Mouse (Mus musculus): ENCODE measurements around the gene Rab7b.
A peak's percentile ranks its signal among the peaks of the same experiment; 100 is the strongest.

Rab7b gene

GRCm38 (mm10) chr1:131695308-131695707 lies 6.8 kb downstream of the Rab7b start:
- no peak for DNase-seq (ENCODE audit: low read depth in 2 of 2, low spot score in 2 of 2)

GRCm38 (mm10) chr1:131696325-131696724 lies 7.8 kb downstream of the Rab7b start:
- no peak for DNase-seq (ENCODE audit: low read depth in 2 of 2, low spot score in 2 of 2)

- DNase-seq (ENCODE audit: low read depth in 2 of 2, low spot score in 2 of 2), result no peak
Measured at GRCm38 (mm10) chr1:131698770-131699169, 10.3 kb downstream of the Rab7b start.

- no peak for DNase-seq (ENCODE audit: low read depth in 2 of 2, low spot score in 2 of 2)
Measured at GRCm38 (mm10) chr1:131699642-131700041, 11.1 kb downstream of the Rab7b start.

GRCm38 (mm10) chr1:131700447-131700846 lies 12.0 kb downstream of the Rab7b start:
- DNase-seq (ENCODE audit: low read depth in 2 of 2, low spot score in 2 of 2), result no peak

DNA sequence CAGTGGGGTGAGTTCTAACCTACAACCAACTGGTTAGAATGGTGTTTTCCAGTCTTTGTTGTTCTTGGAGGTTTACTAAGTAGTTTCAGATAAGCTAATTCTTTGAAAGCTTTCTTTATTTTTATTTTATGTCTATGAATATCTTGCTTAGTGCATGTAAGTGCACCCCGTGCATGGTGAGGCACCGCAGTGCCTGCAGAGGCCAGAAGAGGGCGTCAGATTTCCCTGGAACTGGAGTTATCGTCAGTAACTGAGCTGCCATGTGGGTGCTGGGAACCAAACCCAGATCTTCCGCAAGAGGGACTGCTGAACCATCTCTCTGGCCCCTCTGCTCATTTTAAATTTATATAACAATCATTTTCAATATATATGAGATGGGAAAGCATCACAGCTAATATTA lies 12.9 kb downstream of the Rab7b start:
- DNase-seq (ENCODE audit: low read depth in 2 of 2, low spot score in 2 of 2), result no peak

- no peak for DNase-seq (ENCODE audit: low read depth in 2 of 2, low spot score in 2 of 2)
Measured at GRCm38 (mm10) chr1:131702094-131702766, 13.7 kb downstream of the Rab7b start.

DNA sequence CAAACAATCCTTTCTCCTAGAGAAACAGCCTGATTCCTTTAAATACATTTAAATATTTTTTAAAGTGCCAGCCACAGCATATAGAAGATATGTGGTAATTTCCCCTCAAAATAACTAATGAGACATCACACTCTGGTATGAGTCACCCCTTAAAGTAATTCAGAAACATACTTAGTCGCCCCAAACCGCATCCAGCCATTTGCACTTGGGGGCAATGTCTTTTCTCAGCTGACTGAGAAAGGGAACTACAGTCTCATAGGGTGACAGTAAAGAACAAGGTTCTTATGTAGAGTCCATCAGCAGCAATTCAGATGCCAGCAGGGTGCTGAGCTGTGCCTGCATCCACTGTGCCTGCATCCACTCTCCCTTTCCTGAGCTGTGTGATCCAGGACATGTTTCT lies 15.0 kb downstream of the Rab7b start:
- no peak for DNase-seq (ENCODE audit: low read depth in 2 of 2, low spot score in 2 of 2)

DNA sequence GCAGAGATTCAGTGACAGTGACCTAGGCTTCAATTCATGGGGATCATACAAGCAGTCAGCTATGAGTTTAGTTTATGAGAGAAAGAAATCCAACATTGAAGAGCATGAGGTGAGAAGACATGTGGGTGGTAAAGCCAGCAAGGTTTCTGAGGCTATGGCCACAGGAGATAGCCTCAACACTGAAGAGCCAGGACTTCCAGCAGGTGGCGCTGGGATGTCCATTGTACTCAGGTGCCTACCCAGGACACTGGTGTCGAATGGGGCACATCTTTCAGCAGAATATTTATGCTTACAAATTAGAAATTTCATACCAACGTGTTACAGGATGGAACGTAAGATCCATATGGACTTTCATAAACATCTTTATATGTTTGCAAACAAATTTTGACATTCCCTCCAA lies 19.8 kb downstream of the Rab7b start:
- DNase-seq (ENCODE audit: low read depth in 2 of 2, low spot score in 2 of 2), result peak; percentile 14 to 35

GRCm38 (mm10) chr1:131711518-131711917 lies 23.0 kb downstream of the Rab7b start:
- DNase-seq (ENCODE audit: low read depth in 2 of 2, low spot score in 2 of 2), result no peak

DNA sequence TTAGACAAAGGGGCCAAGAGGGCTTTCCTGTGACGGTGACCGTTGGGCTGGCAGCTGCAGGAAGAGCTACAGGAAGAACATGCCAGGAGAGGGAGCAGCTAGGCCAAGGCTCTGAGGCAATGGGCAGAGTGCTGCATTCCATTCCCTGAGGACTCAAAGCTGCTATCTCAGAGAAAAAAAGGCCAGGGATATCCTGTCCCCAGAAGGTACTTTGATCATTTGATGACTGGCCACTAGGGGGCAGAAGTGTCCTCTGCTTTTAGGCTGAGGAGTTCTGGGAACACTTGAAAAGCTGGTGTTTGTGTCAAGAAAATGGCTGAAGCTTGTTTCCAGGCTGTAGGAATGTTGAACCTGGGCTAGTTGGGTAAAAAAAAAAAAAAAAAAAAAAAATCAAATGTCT lies 23.9 kb downstream of the Rab7b start:
- peak; percentile 47 to 61 for DNase-seq (ENCODE audit: low read depth in 2 of 2, low spot score in 2 of 2)

DNA sequence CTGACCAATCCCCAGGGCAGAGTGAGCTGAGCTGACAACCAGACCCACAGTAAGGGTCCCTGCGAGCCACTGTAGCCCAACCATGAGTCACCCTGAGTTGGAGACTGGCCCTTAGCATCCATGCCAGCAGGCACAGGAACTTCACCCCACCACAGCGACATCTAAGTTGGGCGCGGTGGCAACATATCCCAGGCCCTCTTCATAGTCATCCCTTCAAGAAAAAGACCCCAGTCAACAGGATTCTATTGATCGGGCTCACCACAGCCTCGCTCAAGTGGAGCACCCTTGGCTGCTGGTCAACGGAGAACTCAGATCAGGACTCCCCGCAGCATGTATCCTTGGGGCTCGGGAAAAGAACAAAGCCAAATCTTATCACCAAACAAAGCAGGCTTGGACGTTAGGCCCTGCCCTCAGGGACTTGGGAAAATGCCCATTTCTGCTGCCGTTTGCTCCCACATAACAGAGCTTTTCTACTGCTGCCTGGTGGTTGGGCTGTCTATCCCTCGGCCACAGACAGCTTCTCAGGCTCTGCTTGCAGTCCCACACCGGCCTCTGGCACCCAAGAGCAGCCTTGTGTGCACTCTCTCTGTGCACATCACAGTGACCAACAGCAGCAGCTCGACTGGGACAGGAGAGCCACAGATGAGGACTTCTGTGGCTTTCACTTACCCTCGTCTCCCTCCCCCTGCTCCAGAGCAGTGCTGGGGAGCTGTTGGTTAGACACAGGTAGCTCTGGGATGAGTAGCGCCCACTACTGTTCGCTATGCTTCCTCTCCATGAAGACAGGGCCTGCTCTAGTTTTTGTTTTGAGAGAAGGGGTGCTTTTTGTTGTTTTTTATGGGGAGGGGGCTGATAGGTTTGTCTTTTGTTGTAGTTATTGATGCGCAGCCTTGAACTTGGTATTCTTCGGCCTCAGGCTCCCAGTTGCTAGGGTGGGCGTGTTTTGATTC lies 26.2 kb downstream of the Rab7b start:
- DNase-seq (ENCODE audit: low read depth in 2 of 2, low spot score in 2 of 2), result no peak

- DNase-seq (ENCODE audit: low read depth in 2 of 2, low spot score in 2 of 2), result no peak
Measured at GRCm38 (mm10) chr1:131718952-131719694, 30.6 kb downstream of the Rab7b start.

DNA sequence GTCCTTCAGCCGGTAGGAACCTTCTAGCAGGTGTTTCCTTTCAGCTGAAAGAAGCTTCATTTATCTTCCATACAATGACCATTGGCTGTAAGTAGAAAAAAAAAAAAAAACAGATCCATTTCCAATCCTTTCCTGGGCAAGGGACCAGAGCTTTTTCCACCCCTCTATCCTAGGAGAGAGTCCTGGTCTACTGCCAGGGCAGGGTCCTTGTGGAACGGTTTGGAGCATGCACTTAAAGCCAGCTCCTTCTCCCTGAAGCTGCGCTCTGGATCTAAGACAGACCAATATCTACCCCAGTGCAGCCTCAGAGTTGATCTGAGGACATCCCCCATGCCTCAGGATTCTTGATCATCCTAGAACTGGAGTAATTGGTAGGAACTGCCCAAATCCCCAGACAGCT lies 33.5 kb downstream of the Rab7b start:
- no peak for DNase-seq (ENCODE audit: low read depth in 2 of 2, low spot score in 2 of 2)

GRCm38 (mm10) chr1:131723549-131723948 lies 35.1 kb downstream of the Rab7b start:
- DNase-seq (ENCODE audit: low read depth in 2 of 2, low spot score in 2 of 2), result no peak

DNA sequence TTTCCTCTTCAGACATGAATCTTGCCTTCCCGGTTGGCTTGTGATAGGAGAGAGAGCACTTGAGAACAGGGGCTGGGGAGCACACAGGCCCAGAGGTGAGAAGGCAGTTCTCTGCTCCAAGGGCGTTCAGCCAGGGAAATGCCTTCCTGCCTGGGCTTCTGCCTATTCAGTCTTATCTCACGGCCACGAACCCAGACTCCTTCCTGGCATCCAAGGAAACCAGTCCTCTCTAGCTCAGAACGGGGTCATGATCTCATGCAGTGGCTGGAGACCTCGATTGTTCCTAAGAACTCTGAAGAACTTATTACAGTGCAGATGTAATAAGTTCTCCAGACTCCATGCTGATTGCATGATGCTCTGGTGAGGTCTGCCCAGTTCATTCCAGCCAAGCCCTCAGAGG lies 38.1 kb downstream of the Rab7b start:
- DNase-seq (ENCODE audit: low read depth in 2 of 2, low spot score in 2 of 2), result no peak

DNA sequence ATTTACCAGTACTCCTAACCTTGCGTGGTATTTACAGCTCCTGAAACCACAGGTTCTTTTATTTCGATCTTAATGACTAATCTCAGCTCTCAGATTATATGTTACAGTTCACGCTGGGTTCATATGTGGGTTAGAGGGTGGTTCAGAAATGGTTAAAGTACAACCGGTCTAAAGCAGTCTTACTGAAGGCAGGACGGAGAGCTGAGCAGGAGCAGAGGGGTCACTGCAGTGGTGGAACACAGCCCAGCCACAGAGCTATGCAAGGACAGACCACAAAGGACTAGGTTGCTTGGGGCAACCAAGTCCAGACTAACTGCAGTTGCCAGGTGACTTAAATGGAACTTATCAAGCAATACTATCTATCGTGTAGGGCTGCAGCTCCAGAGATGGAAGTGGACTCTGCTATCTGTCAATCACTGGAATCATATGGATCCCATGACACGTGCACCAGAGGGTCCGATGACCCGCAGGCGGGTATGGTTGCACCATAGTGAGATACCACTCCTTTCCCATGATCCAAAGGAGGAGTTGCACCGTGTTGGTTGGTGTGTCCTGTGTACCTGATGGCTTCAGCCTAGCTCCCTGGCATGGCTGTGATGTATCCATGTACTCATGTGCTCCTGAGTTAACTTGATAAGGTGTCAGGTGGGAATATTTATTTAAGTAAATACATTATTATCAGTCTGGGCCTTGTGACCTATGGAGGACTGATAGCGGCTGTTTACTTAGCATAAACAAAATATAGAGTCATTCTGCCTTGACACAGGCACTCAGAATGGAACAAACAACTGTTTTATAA lies 42.3 kb downstream of the Rab7b start:
- no peak for DNase-seq (ENCODE audit: low read depth in 2 of 2, low spot score in 2 of 2)

DNA sequence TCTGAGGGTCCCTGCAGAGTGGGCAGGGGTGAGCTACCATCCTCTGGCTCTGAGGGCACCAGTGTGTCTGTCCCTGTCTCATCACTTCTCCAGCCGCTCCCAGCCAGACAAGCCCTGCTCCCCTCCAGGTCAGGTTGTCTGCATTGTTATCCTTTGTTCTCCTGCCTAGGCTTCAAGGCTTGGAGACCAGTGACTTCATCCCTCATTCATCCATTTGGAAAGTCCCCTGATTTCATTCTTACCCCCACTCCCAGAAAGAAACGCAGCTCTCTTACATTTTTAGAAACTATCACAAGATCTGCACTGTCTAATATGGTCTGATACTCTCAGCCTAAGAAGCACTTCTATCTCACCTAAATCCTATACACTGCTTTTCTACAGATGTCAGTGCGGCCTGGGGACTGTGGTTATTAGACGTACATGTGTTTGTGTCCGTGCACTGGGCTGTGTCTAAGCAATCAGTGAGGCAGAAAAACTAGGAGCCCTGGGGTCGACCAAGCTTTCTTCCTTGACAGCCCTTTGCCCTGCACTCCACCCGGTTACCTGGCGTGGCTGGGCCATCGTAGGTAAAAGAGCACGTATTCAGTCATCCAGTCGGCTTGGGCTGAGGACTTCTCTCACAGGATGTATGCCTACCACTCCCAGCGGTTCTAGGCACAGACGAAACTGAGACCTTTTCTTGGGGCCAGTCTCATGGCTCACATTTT lies 45.1 kb downstream of the Rab7b start:
- no peak for DNase-seq (ENCODE audit: low read depth in 2 of 2, low spot score in 2 of 2)

DNA sequence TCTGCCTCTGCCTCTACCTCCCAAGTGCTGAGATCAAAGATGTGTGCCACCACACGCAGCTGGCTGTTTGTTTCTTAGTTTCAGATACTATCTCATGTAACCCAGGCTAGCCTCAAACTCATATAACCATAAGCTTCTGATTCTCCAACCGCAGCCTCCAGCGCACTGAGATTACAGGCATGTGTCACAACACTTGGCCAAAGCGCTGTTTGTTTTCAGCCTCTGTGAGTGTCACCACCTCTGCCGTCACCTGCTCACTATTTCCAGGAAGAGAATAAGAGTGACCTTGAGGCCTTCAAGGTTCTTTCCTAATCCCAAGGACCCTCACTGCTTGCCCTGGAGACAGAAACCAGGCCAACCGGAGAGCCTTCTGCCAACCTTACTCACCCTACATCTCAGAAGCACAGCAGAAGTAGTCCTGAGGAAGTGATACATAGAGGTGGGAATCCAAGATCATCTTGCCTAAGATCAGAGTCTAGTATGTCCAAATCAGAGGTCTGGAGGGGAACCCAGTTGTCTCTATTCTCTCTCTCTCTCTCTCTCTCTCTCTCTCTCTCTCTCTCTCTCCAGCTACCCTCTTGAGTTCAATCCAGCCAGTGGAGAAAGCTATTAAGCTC lies 46.3 kb downstream of the Rab7b start:
- no peak for DNase-seq (ENCODE audit: low read depth in 2 of 2, low spot score in 2 of 2)

DNA sequence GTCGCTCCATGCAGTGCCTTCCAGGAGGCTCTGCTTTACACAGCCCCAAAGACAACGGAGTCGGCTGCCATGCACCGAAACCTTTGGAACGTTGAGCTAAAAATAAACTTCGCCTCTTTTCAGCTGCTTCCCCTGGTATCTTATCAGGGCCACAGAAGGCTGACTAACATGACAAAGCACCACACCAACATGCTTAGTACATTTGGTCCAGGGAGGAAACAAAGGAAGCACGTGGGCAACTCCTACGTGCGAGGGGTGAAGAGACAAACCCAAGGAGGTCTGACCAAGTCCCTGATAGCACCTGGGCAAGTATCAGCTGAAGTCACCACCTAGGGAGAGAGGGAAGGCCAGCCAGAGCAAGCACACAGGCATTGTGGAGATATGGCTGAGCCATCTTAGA lies 48.0 kb downstream of the Rab7b start:
- no peak for DNase-seq (ENCODE audit: low read depth in 2 of 2, low spot score in 2 of 2)
